Mouse (Mus musculus) adrenal gland, postnatal 25 days (tissue): ENCODE measurements around the gene Eno3. TPM values are rescaled to one million over a fixed set of nuclear protein-coding genes. Genes with fewer than 3 reads are reported as not detected.

ENCODE experiments used
- microRNA-seq, 2 experiments: library from miRNA; unstranded; fragments of <30 nt; microRNA quantifications; one replicate each; pipeline ENCODE4 v1.2.0; 2021
- total RNA-seq: library from RNA; stranded (reverse); gene quantifications from 2 replicates; pipeline ENCODE4 v1.2.3, GENCODE M21; 2021

Eno3 gene
- total RNA-seq, 1 experiment from 2014 or later: 17.9 TPM

Small RNA genes lying within 50 kb of the gene (microRNA-seq; reads per million reads assigned to microRNA genes)
- gene Mir6925: 0.36 to 0.69 reads per million in 2 experiments

Other genes with a start within 250 kb of the Eno3 start
- gene Pelp1, start 247.2 kb upstream of the Eno3 start, total RNA-seq: 23.3 and 26.7 TPM in 2 replicates
- gene Arrb2, start 224.6 kb upstream of the Eno3 start, total RNA-seq: 17.1 and 29.9 TPM in 2 replicates
- gene Med11, start 205.3 kb upstream of the Eno3 start, total RNA-seq: 23.0 and 25.4 TPM in 2 replicates
- gene Zmynd15, start 197.8 kb upstream of the Eno3 start, total RNA-seq: 1.5 and 1.8 TPM in 2 replicates
- 5.5 and 7.1 TPM in 2 replicates for gene Cxcl16, start 197.2 kb upstream of the Eno3 start, total RNA-seq
- not detected in 2 replicates for gene Tm4sf5, start 152.0 kb upstream of the Eno3 start, total RNA-seq
- not detected in 2 replicates for gene Vmo1, start 142.6 kb upstream of the Eno3 start, total RNA-seq
- gene Gltpd2, start 138.0 kb upstream of the Eno3 start, total RNA-seq: 1.2 TPM in 1 of 2 replicates, not detected in the other
- 254 and 270 TPM in 2 replicates for gene Psmb6, start 131.8 kb upstream of the Eno3 start, total RNA-seq
- not detected in 2 replicates for gene Gm40193, start 124.3 kb upstream of the Eno3 start, total RNA-seq
- 8.7 and 14.5 TPM in 2 replicates for gene Pld2, start 117.1 kb upstream of the Eno3 start, total RNA-seq
- gene Mink1, start 94.3 kb upstream of the Eno3 start, total RNA-seq: 45.7 and 58.9 TPM in 2 replicates
- gene 4930544D05Rik, start 41.4 kb upstream of the Eno3 start, total RNA-seq: not detected in 2 replicates
- not detected in 2 replicates for gene Chrne, start 38.0 kb upstream of the Eno3 start, total RNA-seq
- not detected in 2 replicates for gene Gp1ba, start 18.1 kb upstream of the Eno3 start, total RNA-seq
- 92.7 and 106 TPM in 2 replicates for gene Rnf167, start 10.0 kb upstream of the Eno3 start, total RNA-seq
- gene Slc25a11, start 9.7 kb upstream of the Eno3 start, total RNA-seq: 122 and 146 TPM in 2 replicates
- gene Pfn1, start 2.6 kb upstream of the Eno3 start, total RNA-seq: 922 and 959 TPM in 2 replicates
- 88.3 and 97.4 TPM in 2 replicates for gene Spag7, start 12.2 kb downstream of the Eno3 start, total RNA-seq
- 50.2 and 51.3 TPM in 2 replicates for gene Camta2, start 30.9 kb downstream of the Eno3 start, total RNA-seq
- 9.1 and 12.2 TPM in 2 replicates for gene Inca1, start 43.0 kb downstream of the Eno3 start, total RNA-seq
- 173 and 182 TPM in 2 replicates for gene Kif1c, start 43.3 kb downstream of the Eno3 start, total RNA-seq
- 10.8 and 13.4 TPM in 2 replicates for gene Zfp3, start 107.0 kb downstream of the Eno3 start, total RNA-seq
- gene Scimp, start 155.4 kb downstream of the Eno3 start, total RNA-seq: 0.79 and 0.90 TPM in 2 replicates
- 166 and 181 TPM in 2 replicates for gene Rabep1, start 187.6 kb downstream of the Eno3 start, total RNA-seq